Mouse (Mus musculus) forebrain, embryonic 15.5 days (tissue): ENCODE measurements around the gene Mapk13. TPM values are rescaled to one million over a fixed set of nuclear protein-coding genes. Genes with fewer than 3 reads are reported as not detected.
"Not testable (repeated sequence)": the region's sequence is repeated elsewhere in the genome, so short reads cannot be mapped to it uniquely, and the experiment has no call there.

Experiments
- ATAC-seq: fragments of 200-750 bp; cut with Nextera tagmentation; replicated peaks from 2 replicates; pipeline ENCODE4 v1.8.0; 2017; ENCODE audit warnings: mild to moderate bottlenecking, moderate TSS enrichment, moderate library complexity
- H3K27ac ChIP-seq: fragments of 300-500 bp; sonication (generic); replicated peaks from 2 replicates; pipeline ENCODE4 v1.5.1; 2015; ENCODE audit warnings: mild to moderate bottlenecking, inconsistent platforms
- H3K27me3 ChIP-seq: fragments of 300-500 bp; sonication (generic); 2 replicates; pipeline ENCODE4 v1.6.1; 2015; ENCODE audit warnings: inconsistent platforms
- H3K36me3 ChIP-seq: fragments of 300-500 bp; sonication (generic); 2 replicates; pipeline ENCODE4 v1.6.1; 2015; ENCODE audit warnings: mild to moderate bottlenecking, inconsistent platforms
- H3K4me1 ChIP-seq: fragments of 300-500 bp; sonication (generic); 2 replicates; pipeline ENCODE4 v1.6.1; 2015; ENCODE audit warnings: inconsistent platforms
- H3K4me2 ChIP-seq: fragments of 300-500 bp; sonication (generic); replicated peaks from 2 replicates; pipeline ENCODE4 v1.6.1; 2015; ENCODE audit warnings: mild to moderate bottlenecking, inconsistent platforms
- H3K4me3 ChIP-seq: fragments of 300-500 bp; sonication (generic); 2 replicates; pipeline ENCODE4 v1.5.1; 2015; ENCODE audit warnings: mild to moderate bottlenecking, inconsistent platforms
- H3K9ac ChIP-seq: fragments of 300-500 bp; sonication (generic); replicated peaks from 2 replicates; pipeline ENCODE4 v1.6.1; 2015; ENCODE audit warnings: mild to moderate bottlenecking, inconsistent platforms
- H3K9me3 ChIP-seq: fragments of 300-500 bp; sonication (generic); 2 replicates; pipeline ENCODE4 v1.6.1; 2016; ENCODE audit warnings: inconsistent platforms
- WGBS: fragments of 180-500 bp; shearing (Covaris S2); methylation state at CpG from one replicate; pipeline ENCODE4 v1.1.7; 2015; ENCODE audit warnings: mixed read lengths; 5-methylcytosine and 5-hydroxymethylcytosine counted together
- polyA plus RNA-seq: library from polyadenylated mRNA; unstranded; fragments of >200 nt; fragmentation: Nextera tagmentation; extraction: Ambion mirVana; gene quantifications from 2 replicates; pipeline ENCODE4 v1.2.1, GENCODE M21; 2015

The Mapk13 gene
- polyA plus RNA-seq: 0.33 and 0.85 TPM in 2 replicates

DNA sequence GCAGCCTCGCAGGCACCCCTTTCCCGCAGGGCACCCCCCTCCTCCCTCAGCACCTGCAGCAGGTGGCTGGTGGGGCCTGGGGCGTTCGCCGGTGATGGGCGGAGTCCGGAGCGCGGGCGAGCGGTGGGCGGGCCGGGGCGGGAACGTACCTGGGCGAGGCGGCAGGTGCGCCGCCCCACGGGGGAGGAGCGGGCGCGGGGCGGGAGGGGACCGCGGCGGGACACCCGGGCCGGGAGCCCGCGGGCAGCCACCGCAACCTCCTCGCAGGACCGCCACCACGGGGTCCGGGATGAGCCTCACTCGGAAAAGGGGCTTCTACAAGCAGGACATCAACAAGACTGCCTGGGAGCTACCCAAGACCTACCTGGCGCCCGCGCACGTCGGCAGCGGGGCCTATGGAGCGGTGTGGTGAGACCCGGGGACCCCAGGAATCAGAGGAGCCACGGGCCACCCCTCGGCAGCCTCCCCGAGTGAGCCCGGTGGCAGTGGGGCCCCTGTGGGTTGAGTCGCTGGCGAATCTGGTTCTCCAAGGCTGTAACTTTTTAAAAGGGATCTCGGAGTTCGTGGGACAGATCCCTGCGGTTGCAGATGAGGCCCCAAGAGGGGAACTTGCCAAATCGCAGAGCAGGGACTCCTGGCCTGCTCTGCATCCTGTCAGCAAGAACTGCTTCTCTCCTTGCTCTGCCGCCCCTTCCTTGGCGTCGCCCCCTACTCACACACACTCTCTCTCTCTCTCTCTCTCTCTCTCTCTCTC lies at the start of gene Mapk13:
TSS of gene Mapk13 (plus strand) at position 177 of the 754 bp plus-strand sequence.
- no peak for ATAC-seq
- Histone ChIP-seq H3K4me1 (peaks cover 16% of the 10 kb centered on the region), H3K4me2 (peak within 1 kb of the TSS; percentile 68), H3K4me3 (peak within 1 kb of the TSS; percentile 34), H3K9me3 (no peaks in the 10 kb centered on the region), H3K27ac (no peak within 1 kb of the TSS), H3K36me3 (no peaks in the 10 kb centered on the region), H3K27me3 (peaks cover 29% of the 10 kb centered on the region), H3K9ac (peak within 1 kb of the TSS; percentile 33)
- WGBS: under 1% methylated on average over 45 of the region's 58 CpGs

DNA sequence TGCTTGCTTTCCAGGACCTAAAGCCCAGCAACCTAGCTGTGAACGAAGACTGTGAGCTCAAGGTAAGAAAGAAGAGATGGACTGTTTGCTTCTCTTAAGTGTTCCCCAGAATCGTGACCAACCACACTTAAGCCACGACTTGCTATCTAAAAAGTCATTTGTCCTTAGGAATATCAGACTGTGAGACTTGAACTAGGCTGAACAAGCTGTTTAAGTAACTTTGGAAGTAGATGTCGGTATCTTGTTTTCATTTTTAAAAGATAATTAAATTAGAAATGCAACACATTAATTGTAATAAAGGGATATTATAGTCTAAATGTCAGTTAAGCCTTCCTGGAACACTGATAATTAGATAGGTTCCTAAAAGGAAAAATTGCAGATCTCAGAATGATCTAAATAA lies 43.3 kb upstream of the Mapk13 start, which contains the start of gene AC170998.1:
TSS of gene AC170998.1 (plus strand) at position 301 of the 400 bp plus-strand sequence.
- no peak within 1 kb of the TSS for H3K27ac ChIP-seq
- H3K36me3 ChIP-seq: peaks cover 48% of the 10 kb centered on the region
- H3K4me2 ChIP-seq: no peak within 1 kb of the TSS
- WGBS: 92% methylated on average over 4 of the region's 4 CpGs
- H3K9ac ChIP-seq: no peak within 1 kb of the TSS
- no peak within 1 kb of the TSS for H3K4me3 ChIP-seq
- no peak for ATAC-seq
- no peaks in the 10 kb centered on the region for H3K27me3 ChIP-seq
- no peaks in the 10 kb centered on the region for H3K4me1 ChIP-seq
- H3K9me3 ChIP-seq: no peaks in the 10 kb centered on the region

DNA sequence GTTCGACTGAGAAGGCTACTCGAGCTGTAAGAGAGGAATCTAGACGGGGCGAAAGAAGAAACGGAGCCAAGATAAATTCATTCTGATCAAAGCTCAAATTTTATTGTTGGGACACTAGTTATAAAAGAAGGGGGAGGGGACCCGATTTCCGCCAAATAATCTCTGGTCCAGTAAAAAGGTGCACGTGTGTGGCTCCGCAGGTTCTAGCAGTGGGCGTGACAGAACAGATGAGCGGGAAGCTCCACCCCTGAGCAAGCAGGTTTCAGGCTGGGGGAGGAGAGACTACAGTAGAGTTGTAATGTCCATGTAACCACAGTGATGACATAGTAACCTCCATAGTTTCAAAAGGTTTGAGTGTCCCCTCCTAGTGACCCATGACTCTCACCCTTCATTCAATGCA lies 41.6 kb upstream of the Mapk13 start:
- 92% methylated on average over 11 of the region's 11 CpGs for WGBS
- not testable (repeated sequence) for H3K27me3 ChIP-seq, H3K9me3 ChIP-seq, H3K4me2 ChIP-seq, H3K4me1 ChIP-seq, H3K27ac ChIP-seq, H3K9ac ChIP-seq, ATAC-seq, H3K4me3 ChIP-seq
- H3K36me3 ChIP-seq: peaks cover 55% of the 10 kb centered on the region

DNA sequence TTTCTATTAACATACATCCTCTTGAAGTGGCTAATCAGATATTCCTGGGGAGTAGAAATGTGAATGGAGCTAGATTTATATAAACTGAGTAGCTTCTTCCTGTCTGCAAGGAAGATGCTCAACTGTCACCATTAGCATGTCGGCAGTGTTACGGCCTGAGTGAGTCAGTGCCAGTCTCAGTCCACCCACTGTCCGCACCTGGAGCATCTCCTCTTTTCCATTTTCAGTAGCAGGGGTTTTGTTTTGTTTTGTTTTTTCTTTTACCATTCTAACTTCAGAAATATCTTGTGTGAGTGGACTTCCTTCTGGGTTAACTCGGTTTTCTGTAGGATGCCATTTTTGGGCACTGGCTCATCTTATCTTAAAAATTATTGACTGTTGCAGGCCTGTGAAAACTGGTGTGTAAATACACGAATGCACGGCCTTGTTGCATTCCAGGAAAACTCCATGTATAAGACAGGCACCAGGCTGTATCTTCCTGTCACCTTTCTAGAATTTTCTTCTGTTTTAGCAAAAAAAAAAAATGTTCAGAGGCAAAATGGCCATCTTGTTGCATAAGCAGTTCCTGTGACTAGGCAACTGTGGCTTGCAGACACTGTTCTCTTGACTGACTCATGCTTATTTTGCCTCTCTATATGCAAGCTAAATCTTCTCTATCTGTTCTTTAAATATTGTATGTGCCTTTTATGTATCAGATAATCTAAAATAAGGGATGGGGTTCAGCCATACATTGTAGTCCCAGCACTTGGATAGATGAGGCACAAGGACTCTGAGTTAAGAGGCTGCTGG lies 33.6 kb upstream of the Mapk13 start:
- Histone ChIP-seq H3K9me3 (no peaks in the 10 kb centered on the region), H3K27ac (no peak overlapping the region), H3K4me2 (no peak overlapping the region), H3K27me3 (no peaks in the 10 kb centered on the region), H3K36me3 (peaks cover 33% of the 10 kb centered on the region), H3K4me1 (no peaks in the 10 kb centered on the region), H3K4me3 (no peak overlapping the region), H3K9ac (no peak overlapping the region)
- 95% methylated on average over 6 of the region's 6 CpGs for WGBS
- no peak for ATAC-seq

DNA sequence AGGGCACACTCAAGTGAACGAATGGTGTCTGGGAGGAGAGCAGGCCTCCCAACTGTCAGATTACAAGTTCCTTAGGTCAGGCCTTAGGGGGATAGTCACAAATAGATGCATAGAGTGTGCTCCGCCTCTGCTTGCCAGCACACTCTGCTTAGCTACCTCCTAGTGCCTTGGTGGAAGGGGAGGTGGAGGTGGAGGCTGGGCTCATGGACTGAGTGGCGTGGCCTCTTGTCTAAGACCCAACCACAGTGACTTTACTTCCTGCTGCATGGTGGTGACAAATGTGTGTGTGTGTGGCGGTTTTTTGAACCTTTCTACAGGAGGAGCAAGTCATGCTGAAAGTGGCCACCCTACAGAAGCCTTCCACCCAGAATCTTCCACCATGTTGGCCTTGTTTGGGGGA lies 32.6 kb upstream of the Mapk13 start:
- no peak overlapping the region for H3K4me3 ChIP-seq
- no peak overlapping the region for H3K9ac ChIP-seq
- H3K36me3 ChIP-seq: peaks cover 27% of the 10 kb centered on the region
- WGBS: 87% methylated on average over 4 of the region's 4 CpGs
- no peak overlapping the region for H3K4me2 ChIP-seq
- H3K27me3 ChIP-seq: no peaks in the 10 kb centered on the region
- ATAC-seq: no peak
- no peaks in the 10 kb centered on the region for H3K4me1 ChIP-seq
- H3K9me3 ChIP-seq: no peaks in the 10 kb centered on the region
- H3K27ac ChIP-seq: no peak overlapping the region

DNA sequence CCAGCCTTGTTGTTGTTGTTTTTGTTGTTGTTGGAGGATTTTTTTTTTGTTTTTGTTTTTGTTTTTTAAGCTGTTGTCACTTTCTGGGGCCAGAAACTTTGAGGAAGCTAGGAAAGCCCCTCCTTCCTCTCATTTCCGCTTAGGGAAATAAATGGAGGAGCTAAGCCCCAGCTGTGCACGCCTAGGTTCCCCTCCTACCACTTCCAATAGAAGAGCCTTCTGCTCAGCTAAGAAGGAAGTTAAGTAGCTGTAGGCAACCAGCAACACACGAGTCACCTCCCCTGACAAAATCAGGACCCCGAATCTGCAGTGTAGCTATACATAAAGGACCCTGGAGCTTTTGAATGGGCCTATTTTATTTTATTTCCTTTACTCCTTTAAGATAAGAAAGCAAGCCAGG lies 31.1 kb upstream of the Mapk13 start:
- Histone ChIP-seq H3K4me2 (no peak overlapping the region), H3K4me1 (no peaks in the 10 kb centered on the region), H3K9me3 (no peaks in the 10 kb centered on the region), H3K9ac (no peak overlapping the region), H3K4me3 (no peak overlapping the region), H3K27me3 (no peaks in the 10 kb centered on the region), H3K36me3 (peaks cover 22% of the 10 kb centered on the region), H3K27ac (no peak overlapping the region)
- 81% methylated on average over 4 of the region's 4 CpGs for WGBS
- no peak for ATAC-seq

DNA sequence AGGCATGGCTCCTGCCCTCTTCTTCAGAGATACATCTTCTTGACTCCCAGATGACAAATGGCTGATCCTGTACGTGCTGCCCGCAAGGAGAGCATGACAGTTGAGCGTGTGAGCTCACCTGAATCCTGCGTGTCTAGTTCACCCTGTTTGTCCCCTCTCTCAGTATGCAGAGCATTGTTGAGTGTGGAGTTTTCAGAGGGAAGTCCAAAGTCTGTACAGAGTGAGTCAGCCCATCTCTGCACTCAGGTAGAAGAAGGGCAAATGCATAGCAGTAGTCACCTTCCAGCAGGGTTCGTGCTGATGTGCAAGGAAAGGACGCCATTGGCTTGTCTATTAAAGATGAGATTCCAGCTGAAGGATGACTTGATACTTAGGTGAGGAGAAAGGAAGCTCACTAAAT lies 29.9 kb upstream of the Mapk13 start:
- WGBS: 97% methylated on average over 6 of the region's 6 CpGs
- Histone ChIP-seq H3K4me2 (no peak overlapping the region), H3K9ac (no peak overlapping the region), H3K27me3 (no peaks in the 10 kb centered on the region), H3K9me3 (no peaks in the 10 kb centered on the region), H3K36me3 (peaks cover 31% of the 10 kb centered on the region), H3K4me3 (no peak overlapping the region), H3K4me1 (no peaks in the 10 kb centered on the region), H3K27ac (no peak overlapping the region)
- ATAC-seq: no peak

DNA sequence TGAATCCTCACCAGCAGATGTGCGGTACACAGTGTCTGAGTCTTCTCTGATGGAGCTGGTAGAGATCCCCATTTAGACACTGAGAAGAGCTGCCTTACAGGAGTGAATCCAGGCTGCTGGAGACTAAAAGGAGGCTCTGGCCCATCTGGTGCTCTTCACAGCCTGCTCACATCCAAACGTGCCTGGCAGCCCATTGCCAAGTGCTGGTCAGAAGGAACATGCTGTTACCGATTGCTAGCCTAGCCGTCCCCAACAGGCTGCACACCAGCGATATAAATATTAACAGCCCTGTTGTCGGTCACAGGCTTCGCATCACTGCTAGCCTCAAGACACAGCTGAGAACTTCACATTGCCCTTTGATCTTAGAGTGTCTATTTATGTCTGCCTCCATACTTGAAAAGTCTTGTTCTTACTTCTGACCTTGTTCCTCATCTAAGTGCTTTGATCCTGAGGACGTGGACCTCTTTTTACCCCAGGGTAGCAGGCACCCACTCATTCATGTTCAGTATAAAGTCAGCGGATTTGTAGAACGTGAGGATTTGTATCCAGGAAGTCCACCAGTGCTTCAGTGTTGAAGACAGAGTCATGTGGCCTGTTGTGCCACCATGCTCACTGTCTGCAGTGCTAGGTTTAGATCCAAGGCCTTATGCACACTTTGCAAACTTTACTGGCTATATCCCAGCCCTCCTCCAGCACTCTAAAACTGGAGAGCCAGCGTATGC lies 25.8 kb upstream of the Mapk13 start:
- no peaks in the 10 kb centered on the region for H3K27me3 ChIP-seq
- no peak overlapping the region for H3K4me2 ChIP-seq
- no peak for ATAC-seq
- no peak overlapping the region for H3K27ac ChIP-seq
- no peaks in the 10 kb centered on the region for H3K9me3 ChIP-seq
- no peak overlapping the region for H3K9ac ChIP-seq
- no peaks in the 10 kb centered on the region for H3K4me1 ChIP-seq
- peaks cover 39% of the 10 kb centered on the region for H3K36me3 ChIP-seq
- H3K4me3 ChIP-seq: no peak overlapping the region
- 85% methylated on average over 11 of the region's 11 CpGs for WGBS

DNA sequence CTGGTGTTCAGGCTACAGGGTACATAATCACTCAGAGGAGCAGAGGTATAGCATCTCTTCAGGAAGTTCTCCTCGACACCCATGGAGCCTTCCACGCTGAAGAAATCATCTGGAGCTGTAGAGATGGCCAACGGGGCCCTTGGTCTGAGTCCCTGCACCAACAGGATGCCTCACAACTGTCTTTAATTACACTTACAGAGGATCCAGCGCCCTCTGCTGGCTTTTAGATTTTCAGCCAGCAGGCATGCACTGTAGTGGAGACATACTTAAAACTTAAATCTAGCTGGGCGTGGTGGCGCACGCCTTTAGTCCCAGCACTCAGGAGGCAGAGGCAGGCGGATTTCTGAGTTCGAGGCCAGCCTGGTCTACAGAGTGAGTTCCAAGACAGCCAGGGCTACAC lies 25.2 kb upstream of the Mapk13 start:
- no peak overlapping the region for H3K27ac ChIP-seq
- WGBS: 90% methylated on average over 9 of the region's 9 CpGs
- H3K36me3 ChIP-seq: peaks cover 39% of the 10 kb centered on the region
- no peaks in the 10 kb centered on the region for H3K4me1 ChIP-seq
- no peak overlapping the region for H3K9ac ChIP-seq
- no peak overlapping the region for H3K4me2 ChIP-seq
- no peaks in the 10 kb centered on the region for H3K9me3 ChIP-seq
- H3K4me3 ChIP-seq: no peak overlapping the region
- H3K27me3 ChIP-seq: no peaks in the 10 kb centered on the region
- ATAC-seq: no peak

DNA sequence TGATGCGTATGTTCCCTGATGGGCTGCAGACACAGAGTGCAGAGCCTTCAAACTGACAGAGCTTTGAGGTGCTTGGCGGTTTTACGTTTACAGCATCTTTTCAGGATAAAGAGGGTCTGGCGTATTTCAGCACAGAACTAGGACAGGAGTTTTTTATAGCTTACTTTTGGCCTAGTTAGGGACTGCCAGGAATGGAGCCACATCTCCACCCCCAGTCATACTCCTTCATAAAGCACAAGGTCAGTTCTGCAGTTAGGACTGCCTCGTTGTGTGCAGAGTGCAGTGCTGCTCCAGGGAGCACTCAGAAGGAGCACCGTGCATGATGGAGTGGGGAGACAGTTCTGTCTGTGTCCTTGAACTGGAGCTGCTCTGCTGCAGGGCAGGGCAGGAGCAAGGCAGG lies 23.3 kb upstream of the Mapk13 start:
- 85% methylated on average over 6 of the region's 6 CpGs for WGBS
- Histone ChIP-seq H3K4me3 (no peak overlapping the region), H3K9ac (no peak overlapping the region), H3K36me3 (peaks cover 36% of the 10 kb centered on the region), H3K4me1 (no peaks in the 10 kb centered on the region), H3K27ac (no peak overlapping the region), H3K9me3 (no peaks in the 10 kb centered on the region), H3K27me3 (no peaks in the 10 kb centered on the region), H3K4me2 (no peak overlapping the region)
- ATAC-seq: no peak

DNA sequence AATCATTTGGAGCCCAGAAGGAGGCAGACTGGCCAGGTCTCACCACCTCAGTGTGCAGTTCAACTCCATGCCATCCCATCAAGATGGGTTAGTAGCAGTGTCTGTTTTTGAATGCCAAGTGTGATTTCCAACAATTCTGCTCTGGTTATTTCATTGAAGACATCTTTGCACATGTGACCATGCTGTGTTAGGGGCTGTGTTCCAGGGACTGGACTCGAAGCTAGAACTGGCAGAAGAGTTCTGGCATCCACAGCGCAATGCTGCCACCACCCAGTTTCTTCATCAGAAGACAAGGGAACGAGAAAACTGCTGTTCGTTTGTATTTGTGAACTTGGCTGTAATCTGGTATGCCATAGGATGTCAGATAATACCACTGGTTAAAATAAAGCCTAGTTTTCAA lies 21.1 kb upstream of the Mapk13 start:
- H3K27me3 ChIP-seq: no peaks in the 10 kb centered on the region
- H3K9me3 ChIP-seq: no peaks in the 10 kb centered on the region
- no peaks in the 10 kb centered on the region for H3K4me1 ChIP-seq
- H3K27ac ChIP-seq: no peak overlapping the region
- peaks cover 29% of the 10 kb centered on the region for H3K36me3 ChIP-seq
- no peak overlapping the region for H3K4me2 ChIP-seq
- H3K9ac ChIP-seq: no peak overlapping the region
- no peak for ATAC-seq
- 85% methylated on average over 4 of the region's 4 CpGs for WGBS
- H3K4me3 ChIP-seq: no peak overlapping the region

DNA sequence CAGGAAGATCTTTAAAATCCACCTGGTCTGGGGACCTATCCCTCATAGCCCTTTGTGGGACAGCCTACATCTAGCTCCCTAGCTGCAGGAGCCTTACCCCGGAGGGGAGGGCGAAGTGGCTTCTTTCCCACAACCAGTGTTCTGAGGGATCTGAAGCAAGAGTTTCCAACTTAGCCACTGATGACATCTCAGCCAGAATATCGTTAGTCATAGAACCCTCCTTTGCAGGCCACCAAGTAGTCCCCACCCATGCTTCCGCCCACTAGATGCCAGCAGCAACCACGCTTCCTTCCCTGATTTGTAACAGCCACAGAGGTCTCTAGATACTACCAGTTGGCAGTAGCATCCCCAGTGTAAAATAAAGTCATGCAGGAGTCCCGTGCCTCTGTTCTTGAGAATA lies 18.5 kb upstream of the Mapk13 start:
- Histone ChIP-seq H3K4me1 (no peaks in the 10 kb centered on the region), H3K9me3 (no peaks in the 10 kb centered on the region), H3K4me2 (no peak overlapping the region), H3K27ac (no peak overlapping the region), H3K36me3 (peaks cover 6% of the 10 kb centered on the region; the same call in 1 of the 2 replicates), H3K9ac (no peak overlapping the region), H3K4me3 (no peak overlapping the region), H3K27me3 (no peaks in the 10 kb centered on the region)
- WGBS: 88% methylated on average over 6 of the region's 6 CpGs
- no peak for ATAC-seq
